Mouse (Mus musculus): ENCODE data around the gene Alad.
"Not testable (repeated sequence)": the region's sequence is repeated elsewhere in the genome, so short reads cannot be mapped to it uniquely, and the experiment has no call there.

Alad gene

GRCm38 (mm10) chr4:62486162-62486696, 33.5 kb downstream of the Alad start:
- DNase-seq (ENCODE audit: low spot score in 2 of 2) = no peak

GRCm38 (mm10) chr4:62485450-62486161, 34.1 kb downstream of the Alad start:
- no peak for DNase-seq (ENCODE audit: low spot score in 2 of 2)

GRCm38 (mm10) chr4:62484928-62485327, 34.8 kb downstream of the Alad start:
- no peak for DNase-seq (ENCODE audit: low spot score in 2 of 2)

GRCm38 (mm10) chr4:62480709-62481605, 38.8 kb downstream of the Alad start:
- no peak for DNase-seq (ENCODE audit: low spot score in 2 of 2)

GRCm38 (mm10) chr4:62479937-62480708, 39.6 kb downstream of the Alad start, which contains the start of gene Bspry:
TSS of gene Bspry (plus strand) at chr4:62480053.
- DNase-seq (ENCODE audit: low spot score in 2 of 2) = no peak

GRCm38 (mm10) chr4:62479593-62479936, 40.2 kb downstream of the Alad start:
- DNase-seq (ENCODE audit: low spot score in 2 of 2) = not testable (repeated sequence)

GRCm38 (mm10) chr4:62477542-62478244, 42.0 kb downstream of the Alad start:
- DNase-seq (ENCODE audit: low spot score in 2 of 2) = no peak

- no peak for DNase-seq (ENCODE audit: low spot score in 2 of 2)
These were observed 43.9 kb downstream of the Alad start for GRCm38 (mm10) chr4:62475793-62476192.

GRCm38 (mm10) chr4:62475131-62475530, 44.6 kb downstream of the Alad start:
- no peak for DNase-seq (ENCODE audit: low spot score in 2 of 2)

- DNase-seq (ENCODE audit: low spot score in 2 of 2) = peak; percentile 22 to 27
These were observed 47.6 kb downstream of the Alad start for GRCm38 (mm10) chr4:62472071-62472470.

GRCm38 (mm10) chr4:62470598-62471051, 49.1 kb downstream of the Alad start, which contains the start of gene Wdr31:
TSS of gene Wdr31 (minus strand) at chr4:62470896.
- DNase-seq (ENCODE audit: low spot score in 2 of 2) = peak; percentile 81 to 84

GRCm38 (mm10) chr4:62468158-62468557, 51.6 kb downstream of the Alad start:
- DNase-seq (ENCODE audit: low spot score in 2 of 2) = no peak

GRCm38 (mm10) chr4:62463124-62463523, 56.6 kb downstream of the Alad start:
- no peak for DNase-seq (ENCODE audit: low spot score in 2 of 2)

- DNase-seq (ENCODE audit: low spot score in 2 of 2) = no peak
These were observed 59.4 kb downstream of the Alad start for GRCm38 (mm10) chr4:62460348-62460747.

Data from right cerebral cortex, adult 2 months (tissue).